Mouse (Mus musculus): Measurements from ENCODE around the gene Ptgds.

Ptgds gene

GRCm38 (mm10) chr2:25469969-25470368 lies at the start of gene Ptgds:
Gene Ptgds (minus strand): TSS chr2:25470046.
- DNase-seq (ENCODE audit: extremely low read depth, insufficient read length, low spot score) = no peak

GRCm38 (mm10) chr2:25509912-25510311 lies 40.1 kb upstream of the Ptgds start:
- no peak for DNase-seq (ENCODE audit: extremely low read depth, insufficient read length, low spot score)

GRCm38 (mm10) chr2:25506964-25507363 lies 37.1 kb upstream of the Ptgds start:
- no peak for DNase-seq (ENCODE audit: extremely low read depth, insufficient read length, low spot score)

- no peak for DNase-seq (ENCODE audit: extremely low read depth, insufficient read length, low spot score)
Observed at GRCm38 (mm10) chr2:25505860-25506259, 36.0 kb upstream of the Ptgds start.

GRCm38 (mm10) chr2:25505000-25505399 lies 35.2 kb upstream of the Ptgds start:
- no peak for DNase-seq (ENCODE audit: extremely low read depth, insufficient read length, low spot score)

DNA sequence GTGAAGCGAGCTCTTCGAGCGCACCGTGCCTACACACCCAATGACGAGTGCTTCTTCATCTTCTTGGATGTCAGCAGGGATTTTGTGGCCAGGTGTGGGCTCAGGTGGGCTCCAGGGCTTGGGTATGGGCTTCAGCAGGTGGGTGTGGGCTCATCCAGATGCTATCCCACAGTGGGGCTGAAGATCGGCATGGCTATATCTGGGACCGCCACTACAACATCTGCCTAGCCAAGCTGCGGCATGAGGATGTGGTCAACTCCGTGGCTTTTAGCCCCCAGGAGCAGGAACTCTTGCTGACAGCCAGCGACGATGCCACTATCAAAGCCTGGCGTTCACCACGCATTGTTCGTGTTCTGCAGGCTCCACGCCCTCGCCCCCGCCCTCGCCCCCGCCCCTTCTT lies 34.7 kb upstream of the Ptgds start:
- no peak for DNase-seq (ENCODE audit: extremely low read depth, insufficient read length, low spot score)

DNA sequence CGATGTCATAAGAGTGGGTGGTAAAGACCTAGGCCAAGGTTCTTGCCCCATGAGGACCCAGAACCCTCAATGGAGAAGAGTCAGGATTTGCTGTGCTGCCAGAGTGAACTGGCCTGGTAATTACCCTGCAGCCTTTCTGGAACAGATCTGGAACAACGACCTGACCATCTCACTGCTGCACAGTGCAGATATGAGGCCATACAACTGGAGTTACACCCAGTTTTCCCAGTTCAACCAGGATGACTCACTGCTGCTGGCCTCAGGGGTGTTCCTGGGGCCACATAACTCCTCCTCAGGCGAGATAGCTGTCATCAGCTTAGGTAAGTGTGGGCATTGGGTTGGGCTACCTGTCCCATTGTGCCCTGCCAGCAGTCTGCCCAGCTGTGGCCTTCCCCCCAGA lies 32.9 kb upstream of the Ptgds start:
- no peak for DNase-seq (ENCODE audit: extremely low read depth, insufficient read length, low spot score)

DNA sequence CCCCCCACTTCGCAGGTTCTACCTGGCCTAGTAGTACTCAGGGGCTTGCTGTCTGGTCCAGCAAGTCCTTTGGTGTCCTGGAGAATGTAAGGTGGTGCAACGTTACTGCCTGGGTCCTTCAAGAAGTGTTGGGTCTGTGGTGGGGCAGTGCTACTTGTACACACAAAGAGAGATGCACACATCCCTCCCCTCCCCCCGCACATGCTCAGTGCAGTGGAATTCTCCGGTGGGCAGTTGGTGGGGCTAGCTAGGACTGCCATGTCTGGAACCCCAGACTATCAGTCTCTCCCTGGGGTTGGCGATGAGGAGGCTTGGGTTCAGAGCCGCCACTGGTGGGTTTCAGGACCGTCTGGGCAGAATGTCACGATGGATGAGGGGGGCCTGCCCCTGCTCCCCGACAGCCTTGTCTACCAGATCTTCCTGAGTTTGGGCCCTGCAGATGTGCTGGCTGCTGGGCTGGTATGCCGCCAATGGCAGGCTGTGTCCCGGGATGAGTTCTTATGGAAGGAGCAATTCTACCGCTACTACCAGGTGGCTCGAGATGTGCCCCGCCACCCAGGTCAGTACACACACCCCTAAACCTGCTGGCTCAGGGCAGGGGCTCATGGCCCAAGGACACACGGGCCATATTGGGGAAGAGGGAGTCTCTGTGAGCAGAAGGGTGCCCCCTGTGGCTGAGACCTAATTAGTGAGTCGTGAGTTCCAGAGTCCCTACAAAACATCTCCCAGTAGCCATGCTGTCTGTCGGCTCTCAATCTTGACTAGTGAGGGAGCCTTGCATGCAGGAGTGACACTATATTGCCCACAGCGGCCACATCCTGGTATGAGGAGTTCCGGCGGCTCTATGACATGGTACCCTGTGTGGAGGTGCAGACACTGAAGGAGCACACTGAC lies 32.0 kb upstream of the Ptgds start, which contains the start of gene C8g:
C8g (minus strand) TSS at position 127 of the 894 bp plus-strand sequence.
- DNase-seq (ENCODE audit: extremely low read depth, insufficient read length, low spot score) = no peak

GRCm38 (mm10) chr2:25500576-25501405 lies 30.9 kb upstream of the Ptgds start, which contains the start of gene Fbxw5:
Gene Fbxw5 (plus strand): TSS chr2:25500750.
- peak; percentile 93 for DNase-seq (ENCODE audit: extremely low read depth, insufficient read length, low spot score)

GRCm38 (mm10) chr2:25500071-25500575 lies 30.3 kb upstream of the Ptgds start:
- no peak for DNase-seq (ENCODE audit: extremely low read depth, insufficient read length, low spot score)

GRCm38 (mm10) chr2:25498622-25499478 lies 29.0 kb upstream of the Ptgds start:
- no peak for DNase-seq (ENCODE audit: extremely low read depth, insufficient read length, low spot score)

DNA sequence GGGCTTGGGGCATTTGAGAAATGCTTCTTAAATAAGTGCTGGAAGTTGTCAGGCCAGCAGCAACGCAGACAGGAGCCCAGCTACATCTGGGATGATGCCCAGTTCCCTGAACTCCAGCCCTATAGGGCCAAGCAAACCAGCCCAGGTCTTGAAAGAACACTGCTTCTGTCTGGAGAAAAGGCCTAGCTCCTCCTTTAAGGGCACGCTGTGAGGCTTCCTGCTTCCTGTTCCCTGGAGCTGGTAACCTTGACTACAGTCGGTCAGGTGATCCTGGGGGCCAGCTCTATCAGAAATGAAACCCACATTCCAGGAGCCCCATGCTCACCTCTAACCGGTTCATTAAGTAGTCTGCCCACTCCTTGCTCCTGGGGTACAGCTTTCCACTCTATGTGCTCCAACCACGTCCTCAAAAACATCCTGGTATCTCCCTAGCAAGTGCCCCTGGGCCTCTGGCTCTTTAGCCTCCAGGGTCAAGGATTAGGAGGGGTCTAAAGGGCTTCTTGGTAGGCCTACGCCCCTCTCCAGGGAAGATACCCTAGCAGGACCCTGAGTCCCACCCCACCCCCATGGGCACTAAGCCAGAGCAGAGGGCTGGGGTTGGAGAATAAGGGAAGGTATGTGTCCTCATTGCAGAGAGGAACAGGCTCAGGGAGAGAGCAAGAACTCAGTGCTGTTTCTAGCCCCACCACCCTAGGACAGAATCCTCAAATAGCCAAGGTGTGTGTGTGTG lies 28.2 kb upstream of the Ptgds start:
- no peak for DNase-seq (ENCODE audit: extremely low read depth, insufficient read length, low spot score)

DNA sequence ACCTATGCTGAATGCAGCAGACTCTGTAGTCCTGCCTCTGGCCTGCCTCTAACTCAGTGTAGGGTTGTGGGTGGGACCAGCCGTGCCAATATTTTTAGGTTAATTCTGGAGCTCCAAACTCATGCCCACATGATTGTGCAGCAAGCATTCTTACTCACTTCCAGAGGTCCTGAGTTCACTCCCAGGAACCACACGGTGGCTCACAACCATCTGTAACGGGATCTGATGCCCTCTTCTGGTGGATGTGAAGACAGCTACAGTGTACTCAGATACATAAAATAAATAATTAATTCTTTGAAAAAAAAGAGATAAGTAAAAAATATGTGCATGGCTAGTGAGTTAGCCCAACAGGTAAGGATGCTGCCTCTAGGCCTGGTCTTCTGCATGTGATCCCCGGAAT lies 26.6 kb upstream of the Ptgds start:
- DNase-seq (ENCODE audit: extremely low read depth, insufficient read length, low spot score) = peak; percentile 67

DNA sequence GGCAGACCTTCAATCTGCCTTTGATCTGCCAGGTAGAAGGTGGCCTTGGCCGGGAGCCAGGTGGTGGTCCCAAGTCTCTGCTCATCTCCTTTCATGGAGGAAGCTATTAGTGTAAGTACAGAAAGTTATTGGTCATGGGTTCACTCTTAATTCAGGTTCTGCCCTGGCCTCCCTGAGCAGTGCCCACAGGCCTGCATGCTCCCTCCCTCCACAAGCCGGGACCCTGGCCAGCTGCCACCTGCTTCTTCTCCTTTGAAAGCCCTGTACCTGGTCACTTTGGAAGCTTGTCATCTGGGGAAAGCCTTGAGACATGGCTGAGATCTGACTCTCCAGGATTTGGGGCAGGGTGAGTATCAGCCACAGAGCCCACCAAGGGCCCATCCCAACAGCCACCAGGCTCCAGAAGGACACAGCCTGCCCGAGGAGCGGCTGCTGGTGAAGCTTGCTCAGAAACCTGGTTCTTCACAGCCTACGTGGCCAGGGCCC lies 23.7 kb upstream of the Ptgds start, which contains the start of gene Lcn12:
Lcn12 (minus strand) TSS at position 436 of the 486 bp plus-strand sequence.
- no peak for DNase-seq (ENCODE audit: extremely low read depth, insufficient read length, low spot score)

DNA sequence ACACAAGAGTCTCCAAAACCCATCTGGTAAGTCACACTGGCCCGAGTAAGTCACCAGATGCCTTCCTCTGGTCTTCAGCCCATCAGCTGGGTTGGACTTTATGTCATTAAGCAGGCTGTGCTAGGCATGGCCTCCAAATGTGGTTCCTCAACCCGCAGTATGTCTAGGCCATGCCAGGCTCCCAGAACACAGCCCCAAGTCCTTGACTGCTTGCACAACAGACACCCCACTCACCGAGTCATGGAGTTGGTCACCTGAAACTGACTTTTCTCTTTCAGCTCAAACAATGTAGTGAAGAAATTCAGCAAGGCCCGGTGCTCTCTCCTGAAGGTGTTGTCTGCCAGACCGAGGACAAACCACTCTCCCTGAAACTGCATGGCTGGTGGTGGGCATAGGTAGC lies 23.1 kb upstream of the Ptgds start:
- no peak for DNase-seq (ENCODE audit: extremely low read depth, insufficient read length, low spot score)

- no peak for DNase-seq (ENCODE audit: extremely low read depth, insufficient read length, low spot score)
Observed at GRCm38 (mm10) chr2:25488671-25489068, 18.8 kb upstream of the Ptgds start.

DNA sequence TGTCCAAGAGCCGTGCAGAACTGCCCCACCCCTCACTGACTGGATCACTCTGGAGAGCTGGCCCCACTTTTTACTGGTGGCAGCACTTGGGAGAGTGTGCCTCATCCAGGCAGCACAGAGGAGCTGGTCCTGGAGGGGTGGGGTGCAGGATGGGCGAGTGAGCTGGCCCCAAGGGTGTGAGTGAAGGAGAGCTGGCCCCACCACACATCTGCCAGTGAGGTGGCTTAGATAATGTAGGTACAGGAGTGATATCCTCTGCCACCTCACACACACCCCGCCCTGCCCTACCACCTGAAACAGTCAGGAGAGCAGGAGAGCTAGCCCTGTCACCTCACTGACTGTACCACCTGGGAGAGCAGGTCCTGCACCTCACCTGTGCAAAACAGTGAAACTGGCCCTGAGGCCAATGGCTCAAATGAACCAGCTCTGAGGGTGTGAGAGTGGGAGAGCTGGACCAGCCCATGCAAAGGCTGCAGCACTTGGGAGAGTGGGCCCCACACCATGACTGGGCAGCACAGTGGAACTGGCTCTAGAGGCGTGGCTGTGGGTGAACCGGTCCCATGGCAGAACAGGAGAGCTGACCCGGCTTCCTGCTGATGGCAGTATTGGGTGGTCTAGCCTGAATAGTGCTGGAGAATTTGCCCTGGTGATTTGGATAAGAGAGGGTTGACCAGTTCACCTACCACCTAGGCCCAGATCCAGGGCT lies 18.3 kb upstream of the Ptgds start:
- no peak for DNase-seq (ENCODE audit: extremely low read depth, insufficient read length, low spot score)

DNA sequence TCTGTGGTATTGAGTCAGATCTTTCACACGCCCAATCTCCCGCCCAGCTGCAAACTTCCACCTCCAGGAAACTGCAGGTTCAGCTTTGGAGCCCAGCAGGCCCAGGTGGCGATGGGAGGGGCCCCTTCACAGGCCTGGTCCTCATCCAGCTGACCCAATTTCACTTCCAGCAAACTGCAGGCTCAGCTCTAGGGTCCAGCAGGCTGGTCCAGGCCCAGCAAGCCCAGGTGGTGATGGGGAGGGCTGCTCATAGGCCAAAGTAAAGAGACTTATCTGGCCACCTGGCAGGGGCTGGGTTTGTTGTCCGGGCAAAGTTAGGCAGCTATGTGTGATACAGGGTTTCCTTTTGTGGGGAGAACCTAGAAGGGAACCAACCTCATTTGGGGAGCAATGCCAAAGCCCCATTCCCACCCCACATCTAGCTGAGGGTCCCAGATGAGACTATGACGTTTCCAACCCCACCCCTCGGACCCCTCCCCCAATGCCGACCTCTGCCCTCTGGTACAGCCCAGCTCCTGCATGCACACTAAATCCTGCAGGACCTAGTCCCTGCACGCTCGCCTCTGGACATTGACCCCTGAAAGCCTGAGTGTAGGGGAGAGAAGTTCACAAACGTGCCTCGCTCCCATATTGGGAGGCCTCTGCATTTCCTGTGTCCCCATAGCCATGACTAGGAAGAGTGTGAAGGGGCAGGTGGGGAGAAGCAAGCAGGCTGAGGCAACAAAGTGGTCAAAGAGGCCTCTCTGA lies 15.2 kb upstream of the Ptgds start:
- no peak for DNase-seq (ENCODE audit: extremely low read depth, insufficient read length, low spot score)

All from 3134 (cell line).